Mouse (Mus musculus): ENCODE results near the gene Cnnm2.

DNA sequence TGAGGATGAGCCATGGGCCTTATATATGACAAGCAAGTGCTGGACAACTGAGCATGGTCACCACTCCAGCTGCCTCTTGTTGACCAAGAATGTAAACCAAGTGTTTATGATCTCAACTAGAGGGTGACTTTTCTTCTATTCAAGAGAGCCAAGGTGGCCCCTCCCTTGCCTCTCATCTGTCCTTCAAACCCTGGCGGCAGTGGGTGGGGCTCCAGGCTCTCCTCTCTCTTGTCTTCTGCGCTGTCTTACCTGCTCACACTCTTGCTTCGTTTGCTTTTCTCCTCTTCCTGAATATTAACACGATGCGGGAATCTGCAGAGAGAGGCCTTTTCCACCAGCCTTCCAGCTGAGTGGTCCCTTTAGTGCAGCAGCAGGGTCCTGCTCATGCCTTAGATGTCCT is 22.6 kb downstream of the Cnnm2 start:
- TF ChIP-seq POLR2A (IDR thresholded peaks at IDR 0.05; ENCODE audit: low read depth, low read length) (no peak), CTCF (IDR thresholded peaks at IDR 0.05; ENCODE audit: extremely low read depth, insufficient read depth, insufficient read length, insufficient replicate concordance) (no peak)

Data from spleen, adult 2 months (tissue).